Mouse (Mus musculus) 3134 (cell line): ENCODE measurements around the gene Tmem219.
"Not testable (repeated sequence)": the region's sequence is repeated elsewhere in the genome, so short reads cannot be mapped to it uniquely, and the experiment has no call there.

Experiments
- DNase-seq: peaks from one replicate; pipeline ENCODE4 v3.0.0-alpha.2; 2011; ENCODE audit warnings: low spot score; ENCODE audit not compliant: insufficient read length; ENCODE audit errors: extremely low read depth

The Tmem219 gene

DNA sequence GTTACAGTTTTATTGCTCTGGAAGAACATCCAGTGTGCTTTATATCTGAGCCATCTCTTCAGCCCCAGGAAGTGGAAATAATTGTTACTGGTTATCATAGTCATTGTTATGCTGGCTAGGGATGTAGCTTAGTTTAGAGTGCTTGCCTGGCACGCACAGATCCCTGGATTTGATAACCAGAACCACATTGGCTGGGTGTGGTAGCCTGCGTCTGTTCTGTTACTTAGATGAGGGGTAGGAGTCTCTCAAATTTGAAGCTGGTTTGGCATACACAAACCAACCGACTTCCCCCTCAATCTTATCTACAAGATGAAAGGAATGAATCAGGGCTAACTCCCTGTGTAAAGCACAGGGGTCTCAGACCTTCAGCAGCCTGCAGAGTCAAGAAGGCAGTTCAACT is 3.6 kb upstream of the Tmem219 start:
- no peak for DNase-seq

DNA sequence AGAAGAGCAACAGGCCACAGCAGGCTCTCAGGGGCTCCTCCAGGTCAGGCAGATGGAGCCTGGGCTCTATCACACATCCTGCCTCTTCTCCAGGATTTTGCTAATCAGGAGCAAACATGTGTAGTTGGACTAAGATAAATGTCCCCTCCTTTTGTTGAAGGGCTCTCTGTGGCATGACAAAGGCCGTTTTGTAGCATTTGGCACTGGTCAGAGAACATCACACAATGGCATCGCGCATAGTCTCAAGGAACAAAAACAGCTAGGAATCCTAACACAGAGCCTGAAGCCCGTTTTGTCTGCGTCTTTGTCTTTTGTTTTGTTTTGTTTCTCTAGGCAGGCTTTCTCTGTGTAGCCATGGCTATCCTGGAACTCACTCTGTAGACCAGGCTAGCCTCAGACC is 1.3 kb upstream of the Tmem219 start:
- DNase-seq = no peak

DNA sequence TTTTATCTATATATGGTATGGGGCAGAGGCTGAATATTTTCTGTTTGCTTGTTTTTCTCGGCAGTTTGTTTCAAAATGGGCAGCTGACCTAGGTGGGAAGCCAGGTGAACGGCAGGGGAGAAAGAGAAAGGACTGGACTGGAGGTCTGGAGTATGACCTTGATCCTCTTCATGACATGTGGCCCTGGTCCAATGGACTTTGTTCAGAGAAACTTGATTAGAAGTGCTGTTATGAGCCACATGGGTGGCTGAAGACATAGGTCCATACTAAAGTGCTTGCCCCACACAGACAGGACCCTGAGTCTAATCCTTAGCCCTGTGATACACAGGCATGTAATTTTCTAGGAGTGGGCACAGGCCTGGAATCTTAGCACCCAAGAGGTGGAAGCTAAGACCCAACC is 1.2 kb downstream of the Tmem219 start:
- no peak for DNase-seq

DNA sequence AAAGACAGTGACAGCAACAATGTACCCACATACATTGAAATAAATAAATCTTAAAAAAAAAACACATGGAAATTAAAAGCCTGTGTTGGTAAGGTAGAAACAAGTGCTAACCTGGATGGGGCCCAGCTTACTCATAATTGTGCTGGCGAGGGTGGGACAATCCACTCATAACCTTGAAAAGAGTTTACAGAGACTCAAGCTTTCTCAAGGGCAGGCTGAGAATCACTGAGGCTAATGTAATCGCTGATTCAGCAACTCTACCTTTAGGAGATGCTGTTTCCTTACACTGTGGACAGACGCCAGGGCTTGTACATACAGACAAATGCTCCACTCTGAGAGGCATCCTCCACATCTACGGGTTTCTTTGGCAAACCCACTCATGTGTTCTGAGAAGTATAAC is 2.7 kb downstream of the Tmem219 start:
- no peak for DNase-seq

DNA sequence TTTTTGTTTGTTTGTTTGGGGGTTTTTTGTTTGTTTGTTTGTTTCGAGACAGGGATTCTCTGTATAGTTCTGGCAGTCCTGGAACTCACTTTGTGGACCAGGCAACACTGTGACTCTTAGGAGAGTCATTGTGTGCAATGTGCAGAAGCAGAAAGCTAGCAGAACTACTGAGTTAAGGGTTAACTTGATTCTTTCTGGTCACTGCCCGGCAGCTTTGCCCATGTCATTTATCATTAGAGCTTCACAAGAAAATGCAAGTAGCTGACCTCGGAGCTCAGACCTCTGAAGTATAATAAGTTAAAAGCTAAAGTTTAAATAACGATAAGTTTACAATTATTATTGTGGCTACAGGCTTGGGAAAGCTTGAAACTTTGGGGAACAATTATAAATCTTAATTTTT is 4.4 kb downstream of the Tmem219 start:
- not testable (repeated sequence) for DNase-seq

DNA sequence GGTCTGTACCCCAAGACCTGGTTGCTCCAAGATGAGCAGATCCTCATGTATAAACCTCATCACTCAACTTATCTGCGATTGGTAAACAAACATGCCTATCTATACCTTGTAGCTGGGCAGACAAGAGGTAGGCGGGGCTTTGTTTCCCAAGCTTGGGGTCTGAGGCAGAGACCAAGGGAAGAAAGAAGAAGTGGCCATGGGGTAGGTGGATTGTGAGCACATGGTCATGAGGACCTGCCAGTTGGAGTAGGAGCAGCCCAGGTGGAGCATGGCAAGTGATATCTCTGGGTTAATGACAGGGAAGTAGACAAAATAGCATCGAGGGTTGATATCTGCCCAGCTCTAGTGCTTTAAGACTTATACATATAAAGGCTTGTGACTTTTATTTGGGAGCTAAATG is 7.9 kb downstream of the Tmem219 start:
- no peak for DNase-seq

DNA sequence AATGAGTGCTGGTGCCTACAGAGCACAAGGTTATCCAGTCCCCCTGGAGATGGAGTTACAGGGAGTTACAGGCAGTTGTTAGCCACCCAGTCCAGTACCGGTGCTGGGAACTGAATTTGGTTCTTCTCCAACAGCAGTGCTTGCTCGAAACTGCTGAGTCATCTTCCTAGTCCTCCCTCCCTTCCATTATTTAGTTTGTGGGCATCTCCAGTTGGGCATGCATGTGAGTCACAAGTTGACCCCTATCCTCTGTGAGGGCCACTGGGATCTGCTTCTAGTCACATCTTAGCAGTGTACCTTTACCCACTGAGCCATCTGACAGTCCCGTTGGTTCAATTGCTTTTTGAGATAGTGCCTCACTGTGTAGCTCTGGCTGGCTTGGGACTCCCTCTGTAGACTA is 17.1 kb downstream of the Tmem219 start:
- DNase-seq = peak; percentile 34

DNA sequence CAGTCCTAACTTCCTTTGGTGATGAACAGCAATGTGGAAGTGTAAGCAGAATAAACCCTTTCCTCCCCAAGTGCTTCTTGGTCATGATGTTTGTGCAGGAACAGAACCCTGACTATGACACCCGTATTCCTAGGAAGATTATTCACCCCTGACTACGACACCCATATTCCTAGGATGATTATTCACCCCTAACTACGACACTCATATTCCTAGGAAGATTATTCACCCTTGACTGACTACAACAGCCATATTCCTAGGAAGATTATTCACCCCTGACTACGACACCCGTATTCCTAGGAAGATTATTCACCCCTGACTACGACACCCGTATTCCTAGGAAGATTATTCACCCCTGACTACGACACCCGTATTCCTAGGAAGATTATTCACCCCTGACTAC is 22.9 kb downstream of the Tmem219 start:
- not testable (repeated sequence) for DNase-seq

DNA sequence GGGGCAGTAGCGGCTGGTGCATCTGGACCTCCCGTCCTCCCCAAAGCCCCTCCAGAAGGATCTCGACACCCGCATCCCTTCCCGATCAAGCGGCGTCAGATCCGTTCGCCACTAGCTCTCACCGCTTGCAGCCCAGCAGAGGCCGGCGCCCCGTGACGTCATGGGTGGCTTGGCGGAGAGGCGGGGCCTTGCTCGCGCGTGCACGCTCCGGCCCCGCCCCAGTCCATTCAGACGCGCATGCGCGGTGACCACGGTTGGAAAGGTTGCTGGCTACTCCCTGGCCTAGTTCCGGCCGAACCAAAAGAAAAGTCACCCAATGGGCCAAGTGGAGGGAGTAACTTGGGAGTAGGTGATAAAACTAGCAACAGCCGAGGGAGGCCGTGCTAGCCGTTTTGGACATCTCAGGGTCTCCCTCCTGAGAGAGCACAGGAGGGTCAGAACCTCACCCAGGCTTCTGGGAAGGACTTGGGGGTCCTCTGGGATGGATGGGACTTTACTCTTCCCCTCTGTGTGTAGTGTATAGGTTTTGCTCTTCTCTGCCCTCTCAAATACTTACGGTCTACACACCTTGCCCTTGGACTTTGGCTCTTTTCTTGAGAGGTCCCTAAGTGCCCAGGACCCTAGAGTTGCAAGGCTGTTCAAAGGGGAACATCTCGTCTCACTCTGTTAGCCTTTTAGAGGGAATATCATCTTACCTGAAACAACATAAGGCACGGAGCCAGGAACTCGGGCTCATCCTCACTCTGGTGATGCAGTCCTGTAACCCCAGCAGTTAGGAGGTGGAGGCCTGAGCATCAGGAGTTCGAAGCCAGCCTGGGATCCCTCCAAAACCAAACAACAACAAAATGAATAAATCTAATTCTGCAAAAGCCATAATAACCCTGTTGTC is 24.4 kb downstream of the Tmem219 start:
- peak; percentile 93 for DNase-seq

DNA sequence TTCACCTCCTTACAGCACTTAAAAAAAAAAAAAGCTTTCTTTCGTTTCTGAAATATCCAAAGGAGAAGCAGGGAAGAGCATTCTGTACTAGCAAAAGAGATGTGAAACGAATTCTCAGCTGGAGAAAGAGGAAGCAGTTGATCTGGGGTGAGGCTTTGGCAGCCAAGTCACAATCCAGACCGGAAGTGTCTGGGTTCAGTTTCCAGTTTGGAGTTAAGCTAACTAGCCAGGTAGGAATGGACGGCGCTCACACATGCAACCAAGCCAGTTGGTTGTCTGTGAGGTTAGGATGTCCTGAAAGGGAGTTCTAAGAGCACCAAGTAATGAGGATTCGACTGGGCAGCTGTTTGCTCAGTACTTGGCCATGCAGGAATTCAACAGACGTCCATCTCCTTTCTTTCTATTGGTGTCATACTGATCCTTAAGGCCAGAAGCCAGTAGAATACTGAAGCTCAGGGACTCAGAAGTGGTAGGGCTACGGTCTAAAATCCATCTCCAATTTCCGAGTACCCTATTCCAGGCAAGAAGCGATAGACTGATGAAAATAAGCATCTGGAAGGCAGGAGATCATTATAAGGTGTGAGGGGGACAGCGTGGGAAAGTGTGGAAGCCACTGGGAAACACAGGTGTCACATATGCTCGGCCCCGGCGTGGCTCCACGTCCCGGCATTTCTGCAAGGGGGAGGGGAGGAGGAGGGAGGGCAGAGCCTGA is 25.2 kb downstream of the Tmem219 start:
- no peak for DNase-seq

DNA sequence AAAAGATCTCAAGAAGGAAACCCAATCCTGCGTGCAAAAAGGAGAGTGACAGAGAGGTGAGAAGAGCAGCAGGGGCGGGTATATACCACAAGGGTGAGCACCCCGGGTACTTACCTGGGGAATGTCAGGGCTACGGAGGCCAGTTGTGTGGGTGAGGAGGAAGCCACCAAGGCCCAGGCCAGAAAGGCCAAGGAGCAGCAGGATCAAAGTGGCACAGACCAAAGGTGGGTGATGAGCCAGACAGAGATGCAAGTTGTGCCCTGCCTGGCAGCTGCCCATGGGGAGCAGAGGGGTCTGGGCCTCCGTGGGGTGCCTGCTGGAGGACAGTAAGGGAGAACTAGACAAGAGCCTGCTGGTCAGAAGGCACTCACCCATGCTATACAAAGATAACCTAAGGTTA is 25.8 kb downstream of the Tmem219 start:
- DNase-seq = no peak

DNA sequence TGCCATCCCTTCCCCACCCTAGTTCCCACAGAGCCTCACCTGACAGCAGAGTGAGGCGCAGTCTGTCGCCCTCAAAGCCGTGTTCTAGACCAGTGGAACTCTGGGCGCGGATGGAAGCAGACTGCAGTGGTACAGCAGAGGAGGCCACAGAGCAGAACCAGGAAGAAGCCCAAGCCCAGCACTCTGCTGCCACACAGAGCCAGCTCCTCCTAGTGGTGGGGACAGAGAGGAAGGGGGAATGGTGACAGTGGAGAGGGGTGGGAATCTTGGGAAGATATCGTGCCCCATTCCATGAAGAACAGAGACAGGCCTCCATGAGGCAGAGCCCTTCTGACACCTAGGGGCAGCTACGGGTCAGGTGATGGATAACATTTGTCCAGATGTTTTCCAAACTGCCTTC is 33.9 kb downstream of the Tmem219 start:
- DNase-seq = no peak

DNA sequence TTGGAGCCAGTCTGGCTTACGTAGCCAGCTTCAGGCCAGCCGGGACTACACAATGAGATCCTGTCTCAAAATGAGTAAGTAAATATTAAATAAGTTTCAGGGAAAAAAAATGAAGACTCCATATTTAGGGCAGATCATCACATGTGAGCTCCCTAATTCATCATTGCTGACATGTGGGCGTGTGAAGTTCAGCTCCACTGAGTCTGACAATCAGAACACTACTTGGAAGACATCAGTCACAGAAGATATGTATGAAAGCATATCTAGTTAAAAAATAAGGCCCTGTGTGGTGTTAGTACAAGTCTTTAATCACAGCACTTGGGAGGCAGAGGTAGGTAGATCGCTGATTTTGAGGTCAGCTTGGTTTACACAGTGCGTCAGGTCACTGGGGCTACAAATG is 35.4 kb downstream of the Tmem219 start:
- no peak for DNase-seq

DNA sequence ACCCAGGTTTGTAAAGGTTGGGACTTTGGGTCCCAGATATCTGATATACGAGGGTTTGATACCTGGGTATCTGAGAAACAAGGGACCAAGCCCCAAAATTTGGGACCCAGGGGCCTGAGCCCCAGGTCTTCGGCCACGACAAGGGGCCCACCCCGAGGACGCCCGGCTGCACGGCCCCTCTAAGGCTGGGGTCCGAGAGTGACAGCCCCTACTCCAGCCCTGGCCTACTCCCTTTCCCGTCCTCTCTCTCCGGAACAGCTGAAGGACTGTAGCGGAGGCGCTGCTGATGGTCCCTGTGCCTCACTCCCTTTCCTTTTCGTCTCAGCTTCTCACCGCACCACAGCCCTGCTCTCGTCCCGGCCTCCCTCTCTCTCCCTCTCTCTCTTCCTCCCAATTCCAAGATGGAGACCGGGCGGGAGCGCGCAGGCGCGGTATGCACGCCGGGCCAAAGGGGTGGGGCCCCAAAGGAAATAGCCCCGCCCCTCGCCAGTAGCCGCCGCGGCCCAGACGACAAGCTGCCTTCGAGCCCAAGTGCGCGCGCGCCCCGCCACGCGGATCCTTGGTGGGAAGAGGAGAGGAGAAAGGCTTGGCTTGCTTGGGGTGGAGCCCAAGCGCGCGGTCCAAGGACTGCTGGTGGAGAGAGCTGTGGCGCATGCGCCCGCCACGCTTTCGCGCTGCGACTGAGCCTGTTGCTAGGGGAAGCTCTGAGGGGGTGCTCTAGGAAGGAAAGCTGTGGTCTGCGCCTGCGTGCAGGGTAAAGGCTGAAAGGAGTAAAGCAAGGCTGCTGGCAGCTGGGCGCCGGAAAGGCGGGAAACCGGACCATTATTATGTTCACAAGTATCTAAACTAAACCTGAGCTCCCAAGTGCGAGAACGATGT is 38.2 kb downstream of the Tmem219 start, which contains the start of gene Taok2:
TSS of gene Taok2 (minus strand) at position 418 of the 879 bp plus-strand sequence.
- peak; percentile 98 for DNase-seq

DNA sequence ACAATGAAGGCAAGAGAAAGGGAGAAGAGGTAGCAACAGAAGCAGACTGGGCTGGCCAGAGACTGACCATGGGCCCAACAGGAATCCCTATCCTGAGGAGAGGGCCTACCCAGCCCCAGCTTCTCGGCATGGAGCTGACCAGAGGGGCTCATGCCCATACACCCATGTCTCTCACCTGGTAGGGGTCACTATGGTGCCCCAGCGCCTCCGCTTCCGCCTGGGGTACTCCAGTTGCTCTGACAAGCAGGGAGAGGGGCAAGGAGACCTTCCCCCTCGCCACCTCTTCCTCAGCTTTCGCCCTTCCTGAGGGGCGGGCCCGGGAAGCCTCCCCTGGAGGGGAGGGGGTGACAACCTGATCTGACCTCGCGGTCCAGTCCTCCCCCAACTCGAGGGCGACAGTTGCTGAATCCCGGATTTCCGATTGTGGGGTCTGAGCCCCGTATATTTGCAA is 39.0 kb downstream of the Tmem219 start:
- DNase-seq = no peak

DNA sequence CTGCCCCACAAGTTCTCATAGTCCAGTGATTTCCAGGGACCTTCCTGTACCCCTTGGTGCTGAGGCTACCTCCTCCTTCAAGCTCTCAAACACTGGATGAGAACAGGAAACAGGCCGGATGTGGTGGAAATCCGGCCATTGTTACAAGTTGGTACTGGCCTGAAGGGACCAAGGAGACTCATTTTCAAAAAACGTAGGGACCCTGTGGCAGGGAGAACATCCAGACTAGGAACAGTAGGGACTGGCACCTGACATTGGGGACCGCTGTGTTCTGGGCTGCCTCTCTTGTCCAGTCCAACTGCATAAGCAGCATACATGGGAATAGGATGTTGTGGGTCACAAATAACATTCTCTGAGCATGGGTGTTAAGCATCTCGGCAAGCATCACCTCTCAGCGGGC is 41.7 kb downstream of the Tmem219 start:
- no peak for DNase-seq

DNA sequence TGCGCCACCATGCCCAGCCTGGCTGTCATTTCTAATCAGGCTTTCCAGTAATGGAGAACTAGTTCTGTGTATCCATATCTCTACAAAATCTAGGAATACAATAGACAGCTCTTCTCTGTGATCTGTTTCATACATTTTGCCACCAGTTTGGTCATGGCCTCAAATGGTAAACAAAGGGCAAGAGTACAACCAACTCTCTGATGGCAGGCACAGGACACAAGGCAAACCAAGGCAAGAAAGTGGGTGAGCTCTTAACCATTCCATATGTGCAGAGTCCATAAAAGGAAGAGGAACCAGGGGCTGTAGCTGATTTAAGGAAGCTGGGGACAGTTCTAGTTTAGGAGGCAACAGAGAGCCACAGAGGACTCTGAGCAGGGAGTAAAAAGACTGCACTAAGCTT is 45.5 kb downstream of the Tmem219 start:
- no peak for DNase-seq

DNA sequence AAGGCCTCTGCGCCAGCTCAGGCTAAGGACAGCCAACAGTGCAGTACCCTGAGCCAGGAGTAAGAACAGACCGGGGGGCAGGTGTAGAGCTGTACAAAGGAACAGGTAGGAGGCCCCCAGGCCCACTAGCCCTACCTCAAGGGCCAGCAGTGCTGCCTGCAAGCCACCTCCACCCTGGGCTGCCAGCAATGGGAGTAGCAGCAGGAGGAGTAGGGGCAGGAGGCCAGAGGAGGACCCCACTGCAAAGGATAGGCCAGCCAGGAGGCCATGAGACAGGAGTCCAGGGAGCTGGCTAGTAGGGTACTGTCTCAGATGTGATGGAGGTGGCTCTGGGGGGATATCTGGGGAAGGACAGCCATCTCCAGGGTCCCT is 52.2 kb downstream of the Tmem219 start:
- no peak for DNase-seq

DNA sequence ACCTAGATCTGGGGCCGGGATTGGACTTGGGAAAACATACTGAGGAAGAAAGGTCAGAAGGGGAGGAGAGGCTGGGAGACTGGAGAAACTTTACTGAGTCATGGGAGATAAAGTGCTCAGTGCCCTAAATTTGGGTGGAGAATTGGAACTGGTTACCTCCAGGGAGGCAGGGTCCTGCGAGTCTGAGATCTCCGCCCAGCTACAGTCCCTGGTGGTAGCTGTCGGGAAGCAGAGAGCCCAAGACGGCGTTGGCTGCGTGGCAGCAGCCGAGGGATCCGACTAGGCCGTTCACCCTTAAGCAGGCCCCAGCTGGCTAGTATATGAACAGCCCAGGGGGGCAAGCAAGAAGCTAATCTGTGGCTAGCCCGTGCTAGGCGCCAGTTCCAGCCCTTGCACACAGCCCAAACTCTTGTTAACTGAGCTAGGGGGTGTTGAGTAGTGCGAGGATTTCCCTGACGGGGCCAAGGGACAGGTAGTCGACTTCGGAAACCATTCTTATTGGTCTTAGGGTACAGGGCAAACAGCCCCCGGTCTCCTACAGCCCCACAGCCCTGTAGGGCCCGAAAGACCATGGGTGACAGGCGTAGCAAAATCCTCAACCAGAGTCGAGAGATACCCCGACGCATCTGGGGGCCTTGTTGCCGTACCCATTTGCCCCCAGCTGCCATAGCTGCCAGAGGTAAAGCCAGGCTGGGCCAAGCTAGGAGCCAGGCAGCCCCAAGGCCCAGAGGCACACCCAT is 52.8 kb downstream of the Tmem219 start:
- no peak for DNase-seq

DNA sequence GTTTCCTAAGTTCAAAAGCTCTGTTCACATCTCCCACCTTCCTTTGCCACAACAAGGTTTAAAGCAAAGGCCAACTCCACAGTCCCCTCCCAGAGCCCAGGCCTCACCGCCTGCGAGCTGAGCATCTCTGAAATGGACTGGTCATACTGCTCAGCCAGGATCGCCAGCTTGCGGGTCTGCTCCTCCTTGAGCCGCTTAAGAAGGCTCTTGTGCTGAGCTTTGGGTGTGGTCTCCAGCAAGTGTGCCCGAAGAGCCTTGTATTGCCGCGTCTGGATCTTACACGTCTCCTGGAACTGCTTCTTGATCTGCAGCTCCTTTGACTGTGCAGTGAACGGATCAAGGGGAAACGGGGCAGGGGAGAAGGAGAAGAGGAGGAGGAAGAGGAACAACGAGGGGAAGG is 54.7 kb downstream of the Tmem219 start:
- DNase-seq = no peak
